Mouse (Mus musculus): ENCODE measurements around the gene Clmp. TPM values are rescaled to one million over a fixed set of nuclear protein-coding genes. Genes with fewer than 3 reads are reported as not detected.
"Not testable (repeated sequence)": the region's sequence is repeated elsewhere in the genome, so short reads cannot be mapped to it uniquely, and the experiment has no call there.

Clmp gene
- polyA plus RNA-seq, 1 experiment = 1.4 TPM

DNA sequence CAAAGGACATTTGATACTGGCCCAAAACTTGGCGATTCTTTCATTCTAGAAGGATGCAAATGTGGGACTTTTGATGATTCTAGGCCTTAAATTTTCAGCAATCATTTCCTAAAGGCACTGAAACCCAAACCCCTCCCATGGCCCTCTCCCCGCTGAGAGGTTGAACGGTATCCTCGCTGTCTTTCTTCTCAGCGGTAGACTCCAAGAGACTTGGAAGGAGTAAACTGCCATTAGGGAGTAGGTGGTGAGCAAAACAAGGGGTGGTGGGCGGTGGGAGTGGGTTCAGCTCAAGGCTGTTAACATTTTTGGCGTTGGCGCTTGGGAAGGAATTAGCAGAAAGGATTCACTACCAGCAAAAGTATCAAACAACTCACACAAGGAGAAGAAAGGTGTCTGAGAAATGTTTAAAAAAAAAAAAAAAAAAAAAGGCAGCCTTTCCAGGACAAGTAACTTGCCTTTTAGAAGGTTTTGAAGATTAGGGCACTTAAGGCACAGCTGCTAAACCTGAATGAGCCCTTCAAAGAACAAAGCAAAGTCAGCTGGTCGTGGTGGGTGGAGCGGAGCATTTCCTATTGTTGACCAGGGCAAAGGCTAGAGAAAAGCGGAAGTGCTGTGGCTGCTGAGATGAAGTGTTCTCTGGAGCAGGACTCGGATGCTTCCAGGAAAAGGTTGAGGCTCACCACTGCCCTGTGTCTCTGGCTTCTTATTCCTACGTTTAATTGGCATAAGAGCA is 98.0 kb downstream of the Clmp start:
- peak in 1 of 2 experiments; percentile 78 for DNase-seq (ENCODE audit: low read depth in 1 of 2, low spot score in 2 of 2)
- Histone ChIP-seq H3K27ac (ENCODE audit: insufficient read depth, low read length) (peak overlapping the region; percentile 59), H3K36me3 (ENCODE audit: control insufficient read depth, insufficient read depth, low read length) (no peaks in the 10 kb centered on the region), H3K4me1 (ENCODE audit: control insufficient read depth, insufficient read depth, insufficient read length) (peaks cover 10% of the 10 kb centered on the region), H3K4me3 (ENCODE audit: extremely low read depth, insufficient read depth, insufficient read length) (no peak overlapping the region), H3K27me3 (ENCODE audit: control insufficient read depth, insufficient read depth, low read length) (no peaks in the 10 kb centered on the region)
- TF ChIP-seq CTCF (IDR thresholded peaks at IDR 0.05; ENCODE audit: extremely low read depth, insufficient read depth, insufficient read length, insufficient replicate concordance) (no peak), POLR2A (IDR thresholded peaks at IDR 0.05; ENCODE audit: low read depth, low read length) (no peak)
- WGBS = 36% methylated on average over 13 of the region's 13 CpGs

DNA sequence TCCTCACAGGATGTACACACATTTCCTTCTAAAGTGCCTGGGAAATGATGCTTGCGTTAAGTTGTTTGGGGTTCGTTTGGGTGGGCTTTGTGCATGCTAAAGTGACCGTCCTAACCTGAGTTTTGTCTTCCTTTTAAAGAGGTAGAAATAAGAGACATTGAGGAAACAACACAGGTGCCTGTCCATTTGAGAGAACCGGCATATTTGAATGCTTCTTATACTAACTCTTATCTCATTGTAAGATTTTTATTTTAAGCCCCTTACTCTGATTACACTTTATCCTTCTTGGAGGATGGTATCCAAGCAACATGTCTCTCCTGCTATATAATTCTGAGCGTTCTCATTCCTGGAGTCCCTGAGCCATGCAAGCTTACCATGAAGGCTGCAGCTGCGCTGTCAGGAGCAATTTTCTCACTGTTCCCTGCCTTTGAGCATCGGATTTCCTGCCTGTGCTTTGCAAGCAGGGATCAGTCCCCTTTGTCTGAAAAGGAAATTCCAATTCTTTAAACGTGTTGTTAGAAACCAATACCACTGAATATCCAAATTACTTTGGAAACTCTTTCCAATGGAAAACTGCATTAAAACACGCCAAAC is 98.7 kb downstream of the Clmp start:
- no peak overlapping the region for H3K4me3 ChIP-seq (ENCODE audit: extremely low read depth, insufficient read depth, insufficient read length)
- WGBS = 41% methylated on average over 9 of the region's 9 CpGs
- TF ChIP-seq POLR2A (IDR thresholded peaks at IDR 0.05; ENCODE audit: low read depth, low read length) (no peak), CTCF (IDR thresholded peaks at IDR 0.05; ENCODE audit: extremely low read depth, insufficient read depth, insufficient read length, insufficient replicate concordance) (no peak)
- H3K36me3 ChIP-seq (ENCODE audit: control insufficient read depth, insufficient read depth, low read length) = no peaks in the 10 kb centered on the region
- H3K27me3 ChIP-seq (ENCODE audit: control insufficient read depth, insufficient read depth, low read length) = no peaks in the 10 kb centered on the region
- peaks cover 10% of the 10 kb centered on the region for H3K4me1 ChIP-seq (ENCODE audit: control insufficient read depth, insufficient read depth, insufficient read length)
- no peak overlapping the region for H3K27ac ChIP-seq (ENCODE audit: insufficient read depth, low read length)
- DNase-seq (ENCODE audit: low read depth in 1 of 2, low spot score in 2 of 2) = no peak

DNA sequence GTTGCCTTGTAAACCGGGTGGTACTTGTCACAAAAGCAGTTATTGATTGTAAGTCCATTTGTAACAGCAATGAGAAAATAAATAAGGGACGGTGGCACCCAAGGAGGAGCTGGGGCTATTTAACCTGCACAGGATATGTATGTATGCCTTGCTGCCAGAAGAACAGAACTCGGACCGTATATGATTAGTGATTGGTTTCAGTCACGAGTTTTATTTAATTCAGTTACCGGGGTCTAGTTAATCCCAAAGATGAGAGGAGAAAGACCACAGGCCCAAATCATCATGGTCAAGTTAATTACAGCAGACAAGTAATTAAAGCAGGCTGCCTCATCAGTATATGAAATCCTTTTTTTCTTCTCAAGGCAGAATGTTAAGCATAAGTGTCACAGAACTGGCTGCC is 99.7 kb downstream of the Clmp start:
- no peak overlapping the region for H3K4me3 ChIP-seq (ENCODE audit: extremely low read depth, insufficient read depth, insufficient read length)
- no peak overlapping the region for H3K27ac ChIP-seq (ENCODE audit: insufficient read depth, low read length)
- DNase-seq (ENCODE audit: low read depth in 1 of 2, low spot score in 2 of 2) = no peak
- TF ChIP-seq CTCF (IDR thresholded peaks at IDR 0.05; ENCODE audit: extremely low read depth, insufficient read depth, insufficient read length, insufficient replicate concordance) (no peak), POLR2A (IDR thresholded peaks at IDR 0.05; ENCODE audit: low read depth, low read length) (no peak)
- H3K36me3 ChIP-seq (ENCODE audit: control insufficient read depth, insufficient read depth, low read length) = no peaks in the 10 kb centered on the region
- H3K4me1 ChIP-seq (ENCODE audit: control insufficient read depth, insufficient read depth, insufficient read length) = peaks cover 10% of the 10 kb centered on the region
- no peaks in the 10 kb centered on the region for H3K27me3 ChIP-seq (ENCODE audit: control insufficient read depth, insufficient read depth, low read length)
- 88% methylated on average over 6 of the region's 6 CpGs for WGBS

DNA sequence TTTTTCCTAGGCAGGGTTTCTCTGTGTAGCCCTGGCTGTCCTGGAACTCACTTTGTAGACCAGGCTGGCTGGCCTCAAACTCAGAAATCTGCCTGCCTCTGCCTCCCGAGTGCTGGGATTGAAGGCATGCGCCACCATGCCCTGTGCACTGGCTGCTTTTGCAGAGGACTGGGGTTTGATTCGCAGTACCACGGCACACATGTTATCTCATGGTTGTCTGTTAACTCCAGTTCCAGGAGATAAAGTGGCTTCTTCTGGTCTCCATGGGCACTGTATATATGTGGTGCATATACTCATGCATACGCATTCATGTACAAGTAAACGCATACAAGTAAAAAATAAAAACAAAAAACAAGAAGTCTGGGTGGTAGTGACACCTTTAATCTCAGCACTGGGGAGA is 101.1 kb downstream of the Clmp start:
- H3K27ac ChIP-seq (ENCODE audit: insufficient read depth, low read length); DNase-seq (ENCODE audit: low read depth in 1 of 2, low spot score in 2 of 2); H3K36me3 ChIP-seq (ENCODE audit: control insufficient read depth, insufficient read depth, low read length); H3K4me3 ChIP-seq (ENCODE audit: extremely low read depth, insufficient read depth, insufficient read length); H3K27me3 ChIP-seq (ENCODE audit: control insufficient read depth, insufficient read depth, low read length); H3K4me1 ChIP-seq (ENCODE audit: control insufficient read depth, insufficient read depth, insufficient read length): not testable (repeated sequence)
- 92% methylated on average over 6 of the region's 6 CpGs for WGBS

DNA sequence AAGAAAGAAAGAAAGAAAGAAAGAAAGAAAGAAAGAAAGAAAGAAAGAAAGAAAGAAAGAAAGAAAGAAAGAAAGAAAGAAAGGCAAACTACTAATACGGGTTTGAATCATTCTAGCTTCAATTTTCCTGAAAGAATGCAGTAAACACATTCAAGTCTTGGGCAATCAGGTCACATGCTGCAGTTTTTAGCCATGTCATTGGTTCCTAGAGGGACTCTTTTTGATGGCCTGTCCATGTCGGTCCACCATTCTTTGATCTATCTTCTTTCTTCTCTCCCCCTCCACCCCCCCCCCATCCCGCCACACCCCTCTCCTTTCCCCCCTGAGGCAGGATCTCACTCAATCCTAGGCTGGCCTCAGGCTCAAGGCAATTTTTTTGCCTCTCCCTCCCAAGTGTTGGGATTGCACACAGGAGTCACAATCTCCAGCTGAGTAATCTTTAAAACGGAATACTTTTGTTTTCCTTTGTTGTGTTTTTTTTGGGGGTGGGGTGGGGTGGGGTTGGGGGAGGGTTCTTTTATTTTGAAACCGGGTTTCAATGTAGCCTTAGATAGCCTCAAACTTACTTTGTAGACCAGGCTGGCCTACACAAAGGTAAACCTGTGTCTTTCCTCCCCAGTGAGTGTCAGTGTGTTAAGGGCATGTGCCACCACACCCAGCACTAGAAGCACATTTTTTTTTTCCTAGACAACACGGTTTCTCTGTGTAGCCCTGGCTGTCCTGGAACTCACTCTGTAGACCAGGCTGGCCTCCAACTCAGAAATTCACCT is 106.3 kb downstream of the Clmp start:
- WGBS = 85% methylated on average over 6 of the region's 6 CpGs
- Histone ChIP-seq H3K36me3 (ENCODE audit: control insufficient read depth, insufficient read depth, low read length) (no peaks in the 10 kb centered on the region), H3K4me3 (ENCODE audit: extremely low read depth, insufficient read depth, insufficient read length) (no peak overlapping the region), H3K27ac (ENCODE audit: insufficient read depth, low read length) (no peak overlapping the region), H3K27me3 (ENCODE audit: control insufficient read depth, insufficient read depth, low read length) (no peaks in the 10 kb centered on the region), H3K4me1 (ENCODE audit: control insufficient read depth, insufficient read depth, insufficient read length) (no peaks in the 10 kb centered on the region)
- TF ChIP-seq CTCF (IDR thresholded peaks at IDR 0.05; ENCODE audit: extremely low read depth, insufficient read depth, insufficient read length, insufficient replicate concordance) = no peak
- no peak for TF ChIP-seq POLR2A (IDR thresholded peaks at IDR 0.05; ENCODE audit: low read depth, low read length)
- no peak for DNase-seq (ENCODE audit: low read depth in 1 of 2, low spot score in 2 of 2)

DNA sequence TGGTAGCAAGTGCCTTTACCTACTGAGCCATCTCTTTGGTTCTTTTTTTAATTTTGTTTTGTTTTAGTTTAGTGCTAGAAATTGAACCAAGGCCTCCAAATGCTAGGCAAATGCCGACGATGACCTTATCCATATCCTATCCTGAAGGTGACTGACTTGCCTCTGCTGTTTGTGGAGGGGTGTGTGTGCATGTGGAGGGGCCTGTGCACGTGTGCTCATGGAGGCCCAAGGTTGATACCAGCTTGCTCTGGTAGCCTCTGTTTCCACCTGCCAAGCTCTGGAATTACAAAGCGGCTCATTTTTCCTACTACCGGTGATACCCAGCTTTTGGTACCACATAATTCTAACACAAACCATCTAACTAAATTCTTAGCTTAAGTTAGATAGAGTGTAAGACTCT is 107.8 kb downstream of the Clmp start:
- DNase-seq (ENCODE audit: low read depth in 1 of 2, low spot score in 2 of 2) = no peak
- Histone ChIP-seq H3K36me3 (ENCODE audit: control insufficient read depth, insufficient read depth, low read length) (no peaks in the 10 kb centered on the region), H3K27me3 (ENCODE audit: control insufficient read depth, insufficient read depth, low read length) (no peaks in the 10 kb centered on the region), H3K4me3 (ENCODE audit: extremely low read depth, insufficient read depth, insufficient read length) (no peak overlapping the region), H3K27ac (ENCODE audit: insufficient read depth, low read length) (no peak overlapping the region), H3K4me1 (ENCODE audit: control insufficient read depth, insufficient read depth, insufficient read length) (no peaks in the 10 kb centered on the region)
- WGBS = 96% methylated on average over 5 of the region's 5 CpGs
- no peak for TF ChIP-seq CTCF (IDR thresholded peaks at IDR 0.05; ENCODE audit: extremely low read depth, insufficient read depth, insufficient read length, insufficient replicate concordance)
- no peak for TF ChIP-seq POLR2A (IDR thresholded peaks at IDR 0.05; ENCODE audit: low read depth, low read length)

DNA sequence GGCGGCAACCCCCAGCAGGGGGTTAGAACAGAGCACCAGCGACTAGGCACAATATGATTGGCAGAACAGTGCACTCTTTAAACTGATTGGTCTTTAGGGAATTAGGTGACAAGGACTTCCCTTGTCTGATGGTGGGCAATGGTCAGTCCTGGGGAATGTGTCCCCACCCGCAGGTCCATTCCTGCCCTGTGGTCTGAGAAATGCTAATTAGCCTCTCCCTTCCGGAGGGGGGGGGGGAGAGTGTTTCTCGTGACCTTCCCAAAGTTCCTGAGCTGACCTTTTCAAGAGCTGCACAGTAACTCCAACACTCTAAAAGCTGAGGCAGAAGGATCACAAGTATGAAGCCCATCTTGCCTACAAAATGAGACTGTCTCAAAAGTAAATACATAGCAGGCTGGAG is 108.5 kb downstream of the Clmp start:
- DNase-seq (ENCODE audit: low read depth in 1 of 2, low spot score in 2 of 2) = no peak
- no peak for TF ChIP-seq POLR2A (IDR thresholded peaks at IDR 0.05; ENCODE audit: low read depth, low read length)
- no peak for TF ChIP-seq CTCF (IDR thresholded peaks at IDR 0.05; ENCODE audit: extremely low read depth, insufficient read depth, insufficient read length, insufficient replicate concordance)
- no peak overlapping the region for H3K27ac ChIP-seq (ENCODE audit: insufficient read depth, low read length)
- H3K4me3 ChIP-seq (ENCODE audit: extremely low read depth, insufficient read depth, insufficient read length) = no peak overlapping the region
- no peaks in the 10 kb centered on the region for H3K27me3 ChIP-seq (ENCODE audit: control insufficient read depth, insufficient read depth, low read length)
- H3K36me3 ChIP-seq (ENCODE audit: control insufficient read depth, insufficient read depth, low read length) = no peaks in the 10 kb centered on the region
- no peaks in the 10 kb centered on the region for H3K4me1 ChIP-seq (ENCODE audit: control insufficient read depth, insufficient read depth, insufficient read length)
- 81% methylated on average over 5 of the region's 5 CpGs for WGBS
